Mouse (Mus musculus) erythroblast, embryonic 14.5 days (primary cell): ENCODE results near the gene Urb2.
"Not testable (repeated sequence)": the region's sequence is repeated elsewhere in the genome, so short reads cannot be mapped to it uniquely, and the experiment has no call there.

Experiments used
- GATA1 ChIP-seq: IDR thresholded peaks from 2 replicates; pipeline ENCODE4 v1.6.1; 2012; ENCODE audit warnings: low read length, inconsistent platforms, mixed read lengths
- TAL1 ChIP-seq: IDR thresholded peaks from 3 replicates; pipeline ENCODE4 v1.6.1; 2012; ENCODE audit warnings: low read length, inconsistent platforms, mixed read lengths

- TF ChIP-seq GATA1, TAL1: not testable (repeated sequence)
Measured at GRCm38 (mm10) chr8:124014299-124014698, 7.0 kb upstream of the Urb2 start.
